Mouse (Mus musculus) heart, postnatal 0 days (tissue): ENCODE data around the gene Rai14.

Experiments
- CTCF ChIP-seq: IDR thresholded peaks from 2 replicates; pipeline ENCODE4 v1.5.1; 2016; ENCODE audit warnings: antibody characterized with exemption, control low read depth, low read depth
- EP300 ChIP-seq: IDR thresholded peaks from 2 replicates; pipeline ENCODE4 v1.6.1; 2016; ENCODE audit warnings: antibody characterized with exemption, low read depth

GRCm38 (mm10) chr15:10583408-10583807, 131.0 kb downstream of the Rai14 start:
- TF ChIP-seq CTCF (peak; percentile 77), EP300 (no peak)
